Mouse (Mus musculus) intestine, embryonic 16.5 days (tissue): ENCODE results near the gene Olfr1450. TPM values are rescaled to one million over a fixed set of nuclear protein-coding genes. Genes with fewer than 3 reads are reported as not detected.
"Not testable (repeated sequence)": the region's sequence is repeated elsewhere in the genome, so short reads cannot be mapped to it uniquely, and the experiment has no call there.

Experiments
- ATAC-seq: fragments of 200-750 bp; cut with Nextera tagmentation; 2 replicates; pipeline ENCODE4 v1.8.0; 2017; ENCODE audit warnings: moderate TSS enrichment, moderate library complexity
- H3K27ac ChIP-seq: fragments of 300-500 bp; sonication (generic); 2 replicates; pipeline ENCODE4 v1.5.1; 2014; ENCODE audit warnings: mild to moderate bottlenecking, low read length
- H3K27me3 ChIP-seq: fragments of 300-500 bp; sonication (generic); replicated peaks from 2 replicates; pipeline ENCODE4 v1.6.1; 2014; ENCODE audit warnings: low read length, control low read depth, mixed read lengths; ENCODE audit not compliant: control insufficient read depth, insufficient read depth
- H3K36me3 ChIP-seq: fragments of 300-500 bp; sonication (generic); 2 replicates; pipeline ENCODE4 v1.6.1; 2014; ENCODE audit warnings: low read length, control low read depth; ENCODE audit not compliant: control insufficient read depth, insufficient read depth
- H3K4me1 ChIP-seq: fragments of 300-500 bp; sonication (generic); 2 replicates; pipeline ENCODE4 v1.6.1; 2014; ENCODE audit warnings: low read length, control low read depth, mixed read lengths; ENCODE audit not compliant: control insufficient read depth, insufficient read depth
- H3K4me2 ChIP-seq: fragments of 300-500 bp; sonication (generic); 2 replicates; pipeline ENCODE4 v1.6.1; 2014; ENCODE audit warnings: low read depth, low read length, control low read depth
- H3K4me3 ChIP-seq: fragments of 300-500 bp; sonication (generic); 2 replicates; pipeline ENCODE4 v1.5.1; 2014; ENCODE audit warnings: mild to moderate bottlenecking, low read length
- H3K9ac ChIP-seq: fragments of 300-500 bp; sonication (generic); 2 replicates; pipeline ENCODE4 v1.6.1; 2014; ENCODE audit warnings: low read depth, low read length
- H3K9me3 ChIP-seq: fragments of 300-500 bp; sonication (generic); 2 replicates; pipeline ENCODE4 v1.6.1; 2016; ENCODE audit warnings: low read length, control low read depth; ENCODE audit not compliant: control insufficient read depth
- WGBS: fragments of 180-500 bp; shearing (Covaris S2); extraction: QIAGEN DNeasy Blood & Tissue Kit; methylation state at CpG from one replicate; pipeline ENCODE4 v1.1.7; 2014; 5-methylcytosine and 5-hydroxymethylcytosine counted together
- polyA plus RNA-seq: library from polyadenylated mRNA; unstranded; fragments of >200 nt; fragmentation: Nextera tagmentation; extraction: Ambion mirVana; gene quantifications from 2 replicates; pipeline ENCODE4 v1.2.1, GENCODE M21; 2015

Olfr1450 gene
- polyA plus RNA-seq: not detected in 2 replicates

DNA sequence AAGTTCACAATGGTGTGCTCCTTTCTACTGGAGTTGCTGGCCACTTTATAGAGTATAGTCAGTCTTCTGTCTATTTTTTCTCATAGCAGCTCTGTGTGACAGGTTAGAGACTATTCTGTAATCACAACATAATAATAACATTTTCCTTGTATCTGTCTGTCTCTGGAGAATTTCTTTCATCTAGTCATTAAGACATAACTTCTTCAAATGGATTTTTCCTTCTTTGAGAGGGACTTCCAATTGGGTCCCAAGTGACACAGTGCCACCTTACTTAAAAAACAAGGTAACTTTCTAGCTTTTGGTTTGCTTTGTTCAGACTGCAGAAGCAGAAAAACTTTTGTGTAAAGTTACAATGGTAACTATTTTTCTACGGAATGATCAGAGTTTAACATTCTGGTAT is at the start of gene Olfr1450:
Olfr1450 (plus strand) TSS at position 301 of the 400 bp plus-strand sequence.
- Histone ChIP-seq H3K27ac (no peak within 1 kb of the TSS), H3K36me3 (no peaks in the 10 kb centered on the region), H3K4me1 (no peaks in the 10 kb centered on the region), H3K27me3 (no peaks in the 10 kb centered on the region), H3K9ac (no peak within 1 kb of the TSS), H3K9me3 (no peaks in the 10 kb centered on the region), H3K4me2 (no peak within 1 kb of the TSS), H3K4me3 (no peak within 1 kb of the TSS)
- ATAC-seq: no peak
- WGBS: 89% methylated on average over 1 of the region's 1 CpGs

DNA sequence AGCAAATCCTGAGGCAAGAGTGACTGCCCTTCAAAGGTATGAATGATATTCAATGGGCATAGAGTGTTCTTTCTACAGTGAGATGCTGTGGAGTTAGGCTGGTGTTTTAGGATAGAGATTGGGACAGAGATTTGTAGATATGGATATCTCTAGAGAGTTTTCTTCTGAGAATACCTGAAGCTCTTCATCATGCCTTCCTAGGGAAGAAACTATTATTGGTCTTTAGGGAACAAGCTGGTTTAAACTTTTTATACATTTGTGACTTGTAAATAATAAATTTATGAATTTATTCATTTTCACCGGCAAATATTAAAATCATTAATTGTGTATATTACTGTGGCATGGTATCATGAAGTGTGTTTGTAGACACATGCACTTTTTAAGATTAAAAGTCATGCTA is 46.4 kb upstream of the Olfr1450 start, which contains the start of gene Olfr1447:
Olfr1447 (minus strand) TSS at position 101 of the 400 bp plus-strand sequence.
- no peak within 1 kb of the TSS for H3K4me3 ChIP-seq
- no peaks in the 10 kb centered on the region for H3K36me3 ChIP-seq
- 88% methylated on average over 1 of the region's 1 CpGs for WGBS
- no peak within 1 kb of the TSS for H3K27ac ChIP-seq
- H3K9ac ChIP-seq: no peak within 1 kb of the TSS
- no peaks in the 10 kb centered on the region for H3K27me3 ChIP-seq
- no peaks in the 10 kb centered on the region for H3K4me1 ChIP-seq
- H3K9me3 ChIP-seq: no peaks in the 10 kb centered on the region
- no peak for ATAC-seq
- no peak within 1 kb of the TSS for H3K4me2 ChIP-seq

DNA sequence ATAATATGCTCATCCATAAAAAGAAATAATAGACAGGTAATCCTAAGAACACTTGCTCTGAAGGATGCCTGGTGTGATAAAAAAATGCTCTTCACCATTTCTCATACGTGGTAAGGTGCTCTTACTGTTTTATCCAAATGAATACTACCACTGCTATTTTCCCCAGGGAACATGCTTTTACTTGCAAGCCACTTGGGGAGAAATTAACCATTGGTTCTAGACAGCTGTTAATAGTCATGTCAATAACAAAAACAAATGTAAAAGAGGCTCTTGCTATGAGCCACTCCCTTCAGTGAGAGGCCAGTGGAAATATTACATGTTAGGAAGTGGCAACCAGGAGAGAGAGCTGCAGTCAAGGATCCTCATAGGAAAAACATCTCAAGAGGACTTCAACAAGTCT is 25.7 kb upstream of the Olfr1450 start, which contains the start of gene Olfr1448:
Olfr1448 (minus strand) TSS at position 101 of the 400 bp plus-strand sequence.
- ATAC-seq: no peak
- 74% methylated on average over 1 of the region's 1 CpGs for WGBS
- H3K27ac ChIP-seq: no peak within 1 kb of the TSS
- no peak within 1 kb of the TSS for H3K4me2 ChIP-seq
- H3K4me1 ChIP-seq: no peaks in the 10 kb centered on the region
- no peaks in the 10 kb centered on the region for H3K36me3 ChIP-seq
- H3K9me3 ChIP-seq: no peaks in the 10 kb centered on the region
- no peak within 1 kb of the TSS for H3K4me3 ChIP-seq
- H3K9ac ChIP-seq: no peak within 1 kb of the TSS
- no peaks in the 10 kb centered on the region for H3K27me3 ChIP-seq

DNA sequence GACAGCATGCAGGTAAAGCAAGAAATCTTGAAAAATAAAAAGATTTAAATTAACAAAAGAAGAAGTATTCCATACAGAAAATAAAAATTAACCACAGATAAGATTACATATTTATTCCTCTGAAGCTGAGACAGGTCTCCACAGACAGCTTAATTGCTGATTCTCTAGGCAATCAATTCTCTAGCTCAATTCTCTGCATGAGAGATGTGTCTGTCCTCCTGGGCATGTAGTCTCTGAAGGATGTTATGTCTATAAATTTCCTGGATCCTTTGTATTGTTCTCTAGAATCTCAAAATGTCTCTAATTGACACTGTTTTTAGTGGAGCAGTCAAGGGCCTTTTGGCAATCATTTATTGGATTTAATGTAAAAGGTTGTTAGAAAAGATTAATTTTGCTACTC is 19.5 kb upstream of the Olfr1450 start, which contains the start of gene Olfr1449:
Olfr1449 (plus strand) TSS at position 301 of the 400 bp plus-strand sequence.
- Histone ChIP-seq H3K27ac (no peak within 1 kb of the TSS), H3K36me3 (no peaks in the 10 kb centered on the region), H3K4me1 (no peaks in the 10 kb centered on the region), H3K4me2 (no peak within 1 kb of the TSS), H3K9ac (no peak within 1 kb of the TSS), H3K9me3 (no peaks in the 10 kb centered on the region), H3K27me3 (no peaks in the 10 kb centered on the region), H3K4me3 (no peak within 1 kb of the TSS)
- no peak for ATAC-seq

DNA sequence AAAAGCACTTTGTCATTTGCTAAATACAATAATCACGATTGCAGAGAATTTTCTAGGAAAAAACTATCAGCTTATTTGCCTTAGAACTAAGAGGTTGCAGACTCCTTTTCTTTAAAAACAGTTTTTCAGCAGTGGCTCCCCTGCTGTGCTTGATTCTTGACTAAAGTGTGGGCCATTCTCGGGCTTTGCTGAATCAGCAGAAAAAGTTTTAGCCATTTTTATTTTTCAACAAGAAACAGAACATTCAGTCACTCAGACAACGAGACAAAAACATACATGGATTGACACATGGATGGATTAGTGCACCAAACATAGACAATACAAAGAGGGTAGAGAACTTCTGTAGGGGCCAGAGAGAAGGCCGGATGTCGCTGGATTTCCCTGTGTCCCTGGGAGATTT is 20.0 kb downstream of the Olfr1450 start:
- H3K9me3 ChIP-seq, H3K36me3 ChIP-seq, H3K27me3 ChIP-seq, H3K9ac ChIP-seq, ATAC-seq, H3K4me3 ChIP-seq, H3K4me1 ChIP-seq, H3K4me2 ChIP-seq, H3K27ac ChIP-seq: not testable (repeated sequence)
- WGBS: 83% methylated on average over 5 of the region's 5 CpGs

DNA sequence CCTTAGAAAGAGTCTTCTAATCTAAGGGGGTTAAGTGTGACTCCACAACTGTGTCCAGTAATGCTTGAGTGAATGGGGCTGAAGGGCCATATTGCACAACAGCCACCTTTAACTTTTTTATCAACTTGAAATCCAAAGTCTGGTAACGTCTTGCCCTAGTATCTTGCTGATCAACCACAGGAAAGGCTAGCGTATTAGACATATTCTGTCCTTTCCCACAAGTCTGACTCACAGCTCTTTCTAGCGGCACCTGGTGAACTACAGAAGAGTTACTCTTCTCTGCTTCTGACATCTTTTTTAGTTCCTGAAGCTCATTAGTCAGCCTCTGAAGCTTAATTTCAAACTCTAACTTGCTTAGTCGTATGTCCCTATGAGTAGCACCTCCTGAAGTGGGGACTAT is 42.3 kb downstream of the Olfr1450 start:
- not testable (repeated sequence) for H3K27ac ChIP-seq

DNA sequence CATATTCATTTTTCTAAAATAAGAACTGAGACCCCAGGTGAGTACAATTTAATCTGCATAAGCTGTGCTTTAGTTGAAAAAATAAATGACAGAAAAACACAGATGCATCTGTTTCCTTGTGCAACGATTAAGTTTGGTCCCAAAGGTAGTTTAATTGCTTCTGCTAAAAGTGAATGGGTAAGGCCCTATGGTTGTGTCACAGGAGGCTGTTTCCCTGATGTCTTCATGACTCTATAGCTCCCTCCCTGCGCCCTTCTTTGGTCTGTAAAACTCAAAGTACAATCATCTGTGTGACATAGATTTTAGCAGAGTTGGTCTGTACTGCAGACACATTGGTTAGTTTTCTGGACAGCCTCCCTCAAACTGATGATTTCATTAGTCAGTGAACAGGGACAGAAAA is 44.7 kb downstream of the Olfr1450 start, which contains the start of gene Olfr1451:
Olfr1451 (plus strand) TSS at position 301 of the 400 bp plus-strand sequence.
- Histone ChIP-seq H3K27ac (no peak within 1 kb of the TSS), H3K9me3 (no peaks in the 10 kb centered on the region), H3K4me2 (no peak within 1 kb of the TSS), H3K9ac (no peak within 1 kb of the TSS), H3K27me3 (no peaks in the 10 kb centered on the region), H3K36me3 (no peaks in the 10 kb centered on the region), H3K4me1 (no peaks in the 10 kb centered on the region), H3K4me3 (no peak within 1 kb of the TSS)
- no peak for ATAC-seq
- WGBS: 75% methylated on average over 2 of the region's 2 CpGs

More for the DNA sequence above, 42.3 kb downstream of the Olfr1450 start:
- ATAC-seq, H3K9me3 ChIP-seq, H3K4me3 ChIP-seq, H3K36me3 ChIP-seq, H3K4me1 ChIP-seq, H3K4me2 ChIP-seq, H3K27me3 ChIP-seq, H3K9ac ChIP-seq: not testable (repeated sequence)
- WGBS: 92% methylated on average over 4 of the region's 4 CpGs

Other genes with a start within 250 kb of the Olfr1450 start
- 0.88 and 1.0 TPM in 2 replicates for gene Cntf, start 184.6 kb upstream of the Olfr1450 start, polyA plus RNA-seq
- gene Zfp91, start 154.1 kb upstream of the Olfr1450 start, polyA plus RNA-seq: 8.7 and 9.5 TPM in 2 replicates
- 2.9 and 3.2 TPM in 2 replicates for gene Lpxn, start 154.1 kb upstream of the Olfr1450 start, polyA plus RNA-seq
- not detected in 2 replicates for gene Gm5244, start 103.6 kb upstream of the Olfr1450 start, polyA plus RNA-seq
- not detected in 2 replicates for gene Olfr1444, start 93.0 kb upstream of the Olfr1450 start, polyA plus RNA-seq
- gene Olfr1445, start 66.4 kb upstream of the Olfr1450 start, polyA plus RNA-seq: not detected in 2 replicates
- not detected in 2 replicates for gene Olfr1446, start 56.7 kb upstream of the Olfr1450 start, polyA plus RNA-seq
- gene Olfr1447, start 46.5 kb upstream of the Olfr1450 start, polyA plus RNA-seq: not detected in 2 replicates
- gene Olfr1448, start 25.8 kb upstream of the Olfr1450 start, polyA plus RNA-seq: not detected in 2 replicates
- not detected in 2 replicates for gene Olfr1449, start 19.4 kb upstream of the Olfr1450 start, polyA plus RNA-seq
- gene Olfr1451, start 44.8 kb downstream of the Olfr1450 start, polyA plus RNA-seq: not detected in 2 replicates
- not detected in 2 replicates for gene Olfr1453, start 78.1 kb downstream of the Olfr1450 start, polyA plus RNA-seq
- gene Olfr1454, start 110.4 kb downstream of the Olfr1450 start, polyA plus RNA-seq: not detected in 2 replicates
- gene Olfr1457, start 147.6 kb downstream of the Olfr1450 start, polyA plus RNA-seq: not detected in 2 replicates
- gene Olfr1458, start 156.5 kb downstream of the Olfr1450 start, polyA plus RNA-seq: not detected in 2 replicates
- gene Olfr1459, start 199.3 kb downstream of the Olfr1450 start, polyA plus RNA-seq: not detected in 2 replicates
- gene Olfr1461, start 212.7 kb downstream of the Olfr1450 start, polyA plus RNA-seq: not detected in 2 replicates
- gene Olfr1462, start 235.5 kb downstream of the Olfr1450 start, polyA plus RNA-seq: not detected in 2 replicates